Comparison of ENCODE assay signal across 15 mouse cellular contexts in the genomic region with DNA sequence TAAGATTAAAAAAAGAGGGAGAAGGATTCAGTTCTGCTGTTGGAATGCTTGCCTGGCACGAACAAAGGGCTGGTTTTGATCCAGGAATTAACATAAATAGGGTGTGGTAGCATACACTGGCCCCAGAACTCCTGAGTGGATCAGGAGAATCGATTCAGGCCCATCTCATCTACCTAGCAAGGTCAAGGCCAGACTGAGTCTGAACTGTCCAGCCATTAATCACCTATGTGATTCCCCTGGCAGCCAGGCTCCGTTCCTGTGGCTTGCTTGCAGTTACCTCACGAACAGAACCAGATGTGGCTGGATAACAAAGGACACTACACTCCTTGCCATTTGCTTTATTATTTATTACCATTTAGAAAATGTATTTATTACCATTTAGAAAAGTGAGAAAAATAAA.
"Had no signal": no experiment of that assay in that cellular context is flagged by ENCODE, and none has a peak within 500 bp of the region (broad histone marks: within the 10 kb centered on the region; RNA-seq: fewer than 3 reads in every experiment).

No protein-coding gene starts in this region.

- DNase-seq: lung, adult 18-20 months; lung, embryonic 14.5 days; lung, postnatal 10 days; lung, postnatal 4 days; midbrain, embryonic 14.5 days; right cerebral cortex, postnatal 14 days; thymus, adult 2 months; thymus, postnatal 14 days; thymus, postnatal 36 days had no signal

- H3K9ac ChIP-seq: liver, embryonic 14.5 days; lung, embryonic 14.5 days; midbrain, embryonic 12.5 days; neural tube, embryonic 13.5 days; stomach, embryonic 15.5 days had no signal

- ATAC-seq: midbrain, embryonic 16.5 days had no signal

- H3K9me3 ChIP-seq: midbrain, embryonic 12.5 days; neural tube, embryonic 13.5 days; stomach, embryonic 15.5 days had no signal

- H3K36me3 ChIP-seq: stomach, embryonic 15.5 days had no signal

- H3K27ac ChIP-seq: liver, embryonic 14.5 days; midbrain, embryonic 12.5 days; neural tube, embryonic 13.5 days; stomach, embryonic 15.5 days; stomach, postnatal 0 days had no signal

- H3K27me3 ChIP-seq: midbrain, embryonic 12.5 days; neural tube, embryonic 13.5 days; stomach, embryonic 15.5 days had no signal

- H3K4me2 ChIP-seq: lung, embryonic 14.5 days; midbrain, embryonic 12.5 days; neural tube, embryonic 13.5 days; stomach, embryonic 15.5 days had no signal

- H3K4me3 ChIP-seq: midbrain, embryonic 12.5 days; neural tube, embryonic 13.5 days; stomach, embryonic 15.5 days had no signal
